Mouse (Mus musculus): ENCODE data around the gene Fbxl20. TPM values are rescaled to one million over a fixed set of nuclear protein-coding genes. Genes with fewer than 3 reads are reported as not detected.

Fbxl20 gene
- polyA plus RNA-seq, 1 experiment from 2014 or later: 10.1 TPM

- Histone ChIP-seq H3K4me1 (ENCODE audit: control insufficient read depth, insufficient read depth, low read length) (peaks cover 12% of the 10 kb centered on the region), H3K9ac (ENCODE audit: low read depth, low read length) (peak overlapping the region; percentile 94)
- WGBS: 2% methylated on average over 11 of the region's 57 CpGs
These were observed 876 bp downstream of the Fbxl20 start for GRCm38 (mm10) chr11:98149304-98149750.

GRCm38 (mm10) chr11:98148551-98149301 lies 1.5 kb downstream of the Fbxl20 start:
- peaks cover 12% of the 10 kb centered on the region for H3K4me1 ChIP-seq (ENCODE audit: control insufficient read depth, insufficient read depth, low read length)
- H3K9me3 ChIP-seq (ENCODE audit: control insufficient read depth, low read length): no peaks in the 10 kb centered on the region
- ATAC-seq (ENCODE audit: low read depth) (peak; percentile 2; the same call in 1 of the 2 replicates), DNase-seq (ENCODE audit: low spot score) (peak; percentile 10)
- peak overlapping the region; percentile 96 for H3K4me3 ChIP-seq (ENCODE audit: low read depth, low read length)
- peak overlapping the region; percentile 91 for H3K27ac ChIP-seq (replicated peaks; ENCODE audit: low read depth, low read length)
- no peaks in the 10 kb centered on the region for H3K27me3 ChIP-seq (replicated peaks; ENCODE audit: control insufficient read depth, insufficient read depth, low read length)
- H3K9ac ChIP-seq (ENCODE audit: low read depth, low read length): peak overlapping the region; percentile 94
- 3% methylated on average over 28 of the region's 45 CpGs for WGBS
- H3K36me3 ChIP-seq (ENCODE audit: control insufficient read depth, insufficient read depth, low read length): no peaks in the 10 kb centered on the region
- peak overlapping the region; percentile 86 for H3K4me2 ChIP-seq (ENCODE audit: low read depth, low read length)

More at GRCm38 (mm10) chr11:98149304-98149750, 876 bp downstream of the Fbxl20 start:
- H3K27me3 ChIP-seq (replicated peaks; ENCODE audit: control insufficient read depth, insufficient read depth, low read length): no peaks in the 10 kb centered on the region
- H3K27ac ChIP-seq (replicated peaks; ENCODE audit: low read depth, low read length): peak overlapping the region; percentile 91
- peak overlapping the region; percentile 86 for H3K4me2 ChIP-seq (ENCODE audit: low read depth, low read length)
- DNase-seq (ENCODE audit: low spot score): peak; percentile 95
- no peaks in the 10 kb centered on the region for H3K9me3 ChIP-seq (ENCODE audit: control insufficient read depth, low read length)
- peaks cover 3% of the 10 kb centered on the region; the same call in 1 of the 2 replicates for H3K36me3 ChIP-seq (ENCODE audit: control insufficient read depth, insufficient read depth, low read length)
- ATAC-seq (ENCODE audit: low read depth): peak; percentile 90
- H3K4me3 ChIP-seq (ENCODE audit: low read depth, low read length): peak overlapping the region; percentile 96

GRCm38 (mm10) chr11:98145856-98146255 lies 4.3 kb downstream of the Fbxl20 start:
- Histone ChIP-seq H3K4me2 (ENCODE audit: low read depth, low read length) (no peak overlapping the region), H3K27me3 (replicated peaks; ENCODE audit: control insufficient read depth, insufficient read depth, low read length) (no peaks in the 10 kb centered on the region), H3K4me1 (ENCODE audit: control insufficient read depth, insufficient read depth, low read length) (peaks cover 12% of the 10 kb centered on the region), H3K9ac (ENCODE audit: low read depth, low read length) (no peak overlapping the region), H3K9me3 (ENCODE audit: control insufficient read depth, low read length) (no peaks in the 10 kb centered on the region), H3K27ac (replicated peaks; ENCODE audit: low read depth, low read length) (no peak overlapping the region), H3K36me3 (ENCODE audit: control insufficient read depth, insufficient read depth, low read length) (no peaks in the 10 kb centered on the region), H3K4me3 (ENCODE audit: low read depth, low read length) (no peak overlapping the region)
- WGBS: 75% methylated on average over 7 of the region's 7 CpGs
- ATAC-seq (ENCODE audit: low read depth) (no peak), DNase-seq (ENCODE audit: low spot score) (no peak)

DNA sequence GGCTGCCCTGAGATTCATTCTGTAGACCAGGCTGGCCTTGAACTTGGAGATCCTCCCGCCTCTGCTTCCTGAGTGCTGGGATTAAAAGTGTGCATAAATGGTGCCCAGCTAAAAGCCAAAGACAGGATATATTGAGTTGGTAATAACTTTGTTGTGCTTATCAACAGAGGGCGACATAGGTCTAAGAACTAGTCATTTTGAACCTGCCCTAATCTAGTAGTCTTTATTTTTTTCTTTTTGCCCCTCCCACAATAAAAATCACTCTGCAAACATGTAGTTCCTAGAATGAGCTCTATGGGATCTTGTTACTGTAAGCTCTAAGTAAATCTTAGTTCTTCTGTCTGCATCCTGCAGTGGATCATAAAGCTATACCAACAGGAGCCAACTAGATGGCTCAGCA lies 7.7 kb downstream of the Fbxl20 start:
- Histone ChIP-seq H3K9ac (ENCODE audit: low read depth, low read length) (no peak overlapping the region), H3K4me2 (ENCODE audit: low read depth, low read length) (no peak overlapping the region), H3K36me3 (ENCODE audit: control insufficient read depth, insufficient read depth, low read length) (no peaks in the 10 kb centered on the region), H3K27me3 (replicated peaks; ENCODE audit: control insufficient read depth, insufficient read depth, low read length) (no peaks in the 10 kb centered on the region), H3K9me3 (ENCODE audit: control insufficient read depth, low read length) (no peaks in the 10 kb centered on the region), H3K4me3 (ENCODE audit: low read depth, low read length) (no peak overlapping the region), H3K4me1 (ENCODE audit: control insufficient read depth, insufficient read depth, low read length) (peaks cover 3% of the 10 kb centered on the region), H3K27ac (replicated peaks; ENCODE audit: low read depth, low read length) (no peak overlapping the region)
- no peak for DNase-seq (ENCODE audit: low spot score)
- no peak for ATAC-seq (ENCODE audit: low read depth)
- 90% methylated on average over 2 of the region's 2 CpGs for WGBS

- H3K9ac ChIP-seq (ENCODE audit: low read depth, low read length): no peak overlapping the region
- no peak overlapping the region for H3K4me2 ChIP-seq (ENCODE audit: low read depth, low read length)
- 0 out of 2 replicates have a peak, but pooled peaks cover 3% of the 10 kb centered on the region for H3K4me1 ChIP-seq (ENCODE audit: control insufficient read depth, insufficient read depth, low read length)
- H3K4me3 ChIP-seq (ENCODE audit: low read depth, low read length): no peak overlapping the region
- DNase-seq (ENCODE audit: low spot score) (no peak), ATAC-seq (ENCODE audit: low read depth) (no peak)
- no peaks in the 10 kb centered on the region for H3K9me3 ChIP-seq (ENCODE audit: control insufficient read depth, low read length)
- no peaks in the 10 kb centered on the region for H3K27me3 ChIP-seq (replicated peaks; ENCODE audit: control insufficient read depth, insufficient read depth, low read length)
- 58% methylated on average over 7 of the region's 7 CpGs for WGBS
- H3K36me3 ChIP-seq (ENCODE audit: control insufficient read depth, insufficient read depth, low read length): no peaks in the 10 kb centered on the region
- no peak overlapping the region for H3K27ac ChIP-seq (replicated peaks; ENCODE audit: low read depth, low read length)
These were observed 11.3 kb downstream of the Fbxl20 start for GRCm38 (mm10) chr11:98138894-98139293.

DNA sequence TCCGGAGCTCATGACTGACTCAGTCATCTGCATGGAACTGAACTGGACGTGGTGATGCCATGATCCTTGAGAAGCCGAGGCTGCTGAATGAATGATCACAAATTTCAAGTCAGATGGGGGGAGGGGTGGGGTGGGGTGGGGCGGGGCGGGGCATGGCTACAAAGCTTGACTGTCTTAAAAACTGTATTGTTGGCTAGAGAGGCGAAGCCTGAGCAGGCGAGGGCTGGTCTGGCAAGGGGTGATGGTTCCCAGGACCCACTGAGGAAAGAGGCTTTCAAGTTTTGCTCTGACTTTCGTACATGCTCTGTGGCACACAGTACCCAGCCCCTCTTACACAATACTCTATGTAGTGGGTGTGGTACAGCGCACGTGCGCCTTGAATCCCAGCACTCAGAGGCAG lies 12.4 kb downstream of the Fbxl20 start:
- DNase-seq (ENCODE audit: low spot score): no peak
- no peaks in the 10 kb centered on the region for H3K36me3 ChIP-seq (ENCODE audit: control insufficient read depth, insufficient read depth, low read length)
- no peak overlapping the region for H3K4me3 ChIP-seq (ENCODE audit: low read depth, low read length)
- H3K9ac ChIP-seq (ENCODE audit: low read depth, low read length): no peak overlapping the region
- no peak overlapping the region for H3K4me2 ChIP-seq (ENCODE audit: low read depth, low read length)
- 0 out of 2 replicates have a peak, but pooled peaks cover 3% of the 10 kb centered on the region for H3K4me1 ChIP-seq (ENCODE audit: control insufficient read depth, insufficient read depth, low read length)
- H3K9me3 ChIP-seq (ENCODE audit: control insufficient read depth, low read length): no peaks in the 10 kb centered on the region
- ATAC-seq (ENCODE audit: low read depth): no peak
- H3K27me3 ChIP-seq (replicated peaks; ENCODE audit: control insufficient read depth, insufficient read depth, low read length): no peaks in the 10 kb centered on the region
- H3K27ac ChIP-seq (replicated peaks; ENCODE audit: low read depth, low read length): no peak overlapping the region
- 91% methylated on average over 11 of the region's 11 CpGs for WGBS

DNA sequence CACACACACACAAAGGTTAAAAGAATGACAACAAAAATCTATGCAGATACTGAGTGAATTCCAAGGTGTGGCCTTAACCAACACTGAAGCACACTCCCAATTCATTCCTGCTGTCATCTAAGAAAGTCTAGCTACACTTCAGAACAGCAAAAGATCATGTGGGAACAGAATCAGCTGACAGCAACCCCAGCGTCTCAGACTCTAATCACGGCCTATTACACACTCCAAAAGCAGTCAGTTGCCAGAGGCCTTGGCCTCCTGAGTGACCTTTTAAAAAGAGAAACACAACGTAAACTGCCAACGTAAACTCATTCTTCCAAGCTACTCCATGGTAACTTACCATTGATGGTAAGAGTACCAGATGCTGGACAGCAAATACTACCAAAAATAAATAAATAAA lies 15.3 kb downstream of the Fbxl20 start:
- Histone ChIP-seq H3K4me2 (ENCODE audit: low read depth, low read length) (no peak overlapping the region), H3K9ac (ENCODE audit: low read depth, low read length) (no peak overlapping the region), H3K27me3 (replicated peaks; ENCODE audit: control insufficient read depth, insufficient read depth, low read length) (no peaks in the 10 kb centered on the region), H3K4me1 (ENCODE audit: control insufficient read depth, insufficient read depth, low read length) (0 out of 2 replicates have a peak, but pooled peaks cover 3% of the 10 kb centered on the region), H3K27ac (replicated peaks; ENCODE audit: low read depth, low read length) (no peak overlapping the region), H3K4me3 (ENCODE audit: low read depth, low read length) (no peak overlapping the region), H3K36me3 (ENCODE audit: control insufficient read depth, insufficient read depth, low read length) (no peaks in the 10 kb centered on the region), H3K9me3 (ENCODE audit: control insufficient read depth, low read length) (no peaks in the 10 kb centered on the region)
- ATAC-seq (ENCODE audit: low read depth) (no peak), DNase-seq (ENCODE audit: low spot score) (no peak)
- WGBS: 61% methylated on average over 4 of the region's 4 CpGs

GRCm38 (mm10) chr11:98123424-98123823 lies 26.8 kb downstream of the Fbxl20 start:
- WGBS: 92% methylated on average over 5 of the region's 5 CpGs
- Histone ChIP-seq H3K4me2 (ENCODE audit: low read depth, low read length) (no peak overlapping the region), H3K4me1 (ENCODE audit: control insufficient read depth, insufficient read depth, low read length) (no peaks in the 10 kb centered on the region), H3K27ac (replicated peaks; ENCODE audit: low read depth, low read length) (no peak overlapping the region), H3K36me3 (ENCODE audit: control insufficient read depth, insufficient read depth, low read length) (peaks cover 38% of the 10 kb centered on the region), H3K9ac (ENCODE audit: low read depth, low read length) (no peak overlapping the region), H3K9me3 (ENCODE audit: control insufficient read depth, low read length) (no peaks in the 10 kb centered on the region), H3K27me3 (replicated peaks; ENCODE audit: control insufficient read depth, insufficient read depth, low read length) (no peaks in the 10 kb centered on the region), H3K4me3 (ENCODE audit: low read depth, low read length) (no peak overlapping the region)
- DNase-seq (ENCODE audit: low spot score): no peak
- no peak for ATAC-seq (ENCODE audit: low read depth)

GRCm38 (mm10) chr11:98114363-98114762 lies 35.8 kb downstream of the Fbxl20 start:
- DNase-seq (ENCODE audit: low spot score) (no peak), ATAC-seq (ENCODE audit: low read depth) (no peak)
- H3K4me2 ChIP-seq (ENCODE audit: low read depth, low read length): no peak overlapping the region
- H3K27ac ChIP-seq (replicated peaks; ENCODE audit: low read depth, low read length): no peak overlapping the region
- no peak overlapping the region for H3K9ac ChIP-seq (ENCODE audit: low read depth, low read length)
- H3K9me3 ChIP-seq (ENCODE audit: control insufficient read depth, low read length): no peaks in the 10 kb centered on the region
- 86% methylated on average over 1 of the region's 1 CpGs for WGBS
- H3K27me3 ChIP-seq (replicated peaks; ENCODE audit: control insufficient read depth, insufficient read depth, low read length): no peaks in the 10 kb centered on the region
- H3K36me3 ChIP-seq (ENCODE audit: control insufficient read depth, insufficient read depth, low read length): peaks cover 57% of the 10 kb centered on the region
- no peak overlapping the region for H3K4me3 ChIP-seq (ENCODE audit: low read depth, low read length)
- no peaks in the 10 kb centered on the region for H3K4me1 ChIP-seq (ENCODE audit: control insufficient read depth, insufficient read depth, low read length)

Measured in embryonic facial prominence, embryonic 14.5 days (tissue).